Mouse (Mus musculus) spleen, postnatal 14 days (tissue): ENCODE results near the gene Olfr292.

ENCODE experiments used
- DNase-seq, 2 experiments: peaks; one replicate each; pipeline ENCODE4 v3.0.0; 2021 to 2022; ENCODE audit warnings: low spot score in 2 of 2

The Olfr292 gene

GRCm38 (mm10) chr7:86688030-86688429 lies at the start of gene Olfr292:
TSS of gene Olfr292 (plus strand) at chr7:86688330.
- no peak for DNase-seq

- no peak for DNase-seq
Measured at GRCm38 (mm10) chr7:86648761-86649160, 39.4 kb upstream of the Olfr292 start, which contains the start of gene Olfr293. TSS of gene Olfr293 (plus strand) at chr7:86649061.

- no peak for DNase-seq
Measured at GRCm38 (mm10) chr7:86725013-86725412, 36.9 kb downstream of the Olfr292 start.
